Mouse (Mus musculus): ENCODE measurements at regions not wholly inside any gene's neighbourhood (a gene's known extent, or its start where the extent isn't known, plus 50 kb on each side); places are given as distances from the start of the nearest gene placed in this dataset.

DNA sequence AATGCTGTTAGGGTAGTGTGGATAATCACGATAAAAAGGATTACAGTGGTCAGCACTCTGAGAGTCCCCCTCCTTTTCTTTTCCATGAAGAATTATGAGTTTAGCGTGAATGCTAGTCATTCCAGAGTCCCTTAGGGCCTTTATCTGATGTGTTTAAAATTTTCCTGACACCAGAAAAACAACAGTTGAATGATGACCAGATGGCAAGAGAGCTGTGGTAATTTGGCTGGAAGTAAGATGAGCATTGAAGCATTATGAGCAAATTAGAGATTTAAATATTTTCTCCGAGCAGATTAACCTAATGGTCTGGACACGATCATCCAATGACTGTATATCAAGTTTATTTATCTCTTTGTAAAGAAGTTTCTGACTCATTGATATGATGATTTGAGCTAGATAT is 417.1 kb upstream of the Igbp1b start:
- H3K4me3 ChIP-seq (ENCODE audit: control insufficient read depth, low read depth, low read length), result no peak overlapping the region
- no peaks in the 10 kb centered on the region for H3K27me3 ChIP-seq (ENCODE audit: control insufficient read depth, insufficient read depth, low read length)
- no peaks in the 10 kb centered on the region for H3K36me3 ChIP-seq (ENCODE audit: control insufficient read depth, insufficient read depth, low read length)
- no peaks in the 10 kb centered on the region for H3K4me1 ChIP-seq (ENCODE audit: control insufficient read depth, insufficient read depth, low read length)
- no peak overlapping the region for H3K27ac ChIP-seq (ENCODE audit: control insufficient read depth, insufficient read depth, low read depth, low read length)
- TF ChIP-seq POLR2A (IDR thresholded peaks at IDR 0.05; ENCODE audit: control insufficient read depth, low read depth, low read length) (no peak), CTCF (IDR thresholded peaks at IDR 0.05; ENCODE audit: control insufficient read depth, insufficient read depth, insufficient replicate concordance, low read depth, low read length) (no peak)

DNA sequence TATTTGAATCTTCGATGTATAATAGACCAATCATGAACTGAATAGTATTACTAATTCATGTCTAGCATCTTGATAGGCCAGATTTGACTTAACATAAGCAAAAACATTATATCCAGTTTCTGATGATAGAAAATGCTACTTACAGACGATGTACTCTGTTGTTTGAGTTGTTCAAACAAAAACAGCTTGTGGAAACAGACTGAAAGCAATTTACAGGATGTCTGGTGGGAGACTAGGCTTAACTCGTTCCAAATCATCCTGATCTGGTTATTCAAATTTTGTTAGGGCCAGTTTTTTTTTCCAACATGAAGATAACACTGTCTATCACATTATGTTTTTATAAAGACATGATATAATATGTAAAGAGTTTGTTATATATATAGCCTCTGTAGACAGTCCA is 369.4 kb upstream of the Igbp1b start:
- Histone ChIP-seq H3K4me3 (ENCODE audit: control insufficient read depth, low read depth, low read length) (no peak overlapping the region), H3K27me3 (ENCODE audit: control insufficient read depth, insufficient read depth, low read length) (no peaks in the 10 kb centered on the region), H3K36me3 (ENCODE audit: control insufficient read depth, insufficient read depth, low read length) (no peaks in the 10 kb centered on the region), H3K4me1 (ENCODE audit: control insufficient read depth, insufficient read depth, low read length) (no peaks in the 10 kb centered on the region), H3K27ac (ENCODE audit: control insufficient read depth, insufficient read depth, low read depth, low read length) (no peak overlapping the region)
- TF ChIP-seq CTCF (IDR thresholded peaks at IDR 0.05; ENCODE audit: control insufficient read depth, insufficient read depth, insufficient replicate concordance, low read depth, low read length) (no peak), POLR2A (IDR thresholded peaks at IDR 0.05; ENCODE audit: control insufficient read depth, low read depth, low read length) (no peak)

DNA sequence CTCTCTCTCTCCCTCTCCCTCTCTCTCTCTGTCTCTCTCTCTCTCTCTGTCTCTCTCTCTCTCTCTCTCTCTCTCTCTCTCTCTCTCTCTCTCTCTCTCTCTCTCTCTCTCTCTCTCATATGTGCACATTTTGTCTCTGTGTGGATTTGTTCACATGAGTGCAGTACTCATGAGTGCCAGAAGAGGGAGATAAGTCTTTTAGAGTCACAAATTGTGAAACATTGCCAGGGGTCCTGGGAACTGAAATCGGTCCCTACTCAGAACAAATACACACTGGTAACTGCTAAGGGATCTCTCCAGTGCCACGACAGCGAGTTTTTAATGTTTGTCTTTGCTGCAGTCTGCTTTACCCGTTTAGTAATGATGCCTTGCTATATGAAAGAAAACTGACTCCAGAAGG is 356.2 kb upstream of the Igbp1b start:
- H3K4me1 ChIP-seq (ENCODE audit: control insufficient read depth, insufficient read depth, low read length), result no peaks in the 10 kb centered on the region
- H3K4me3 ChIP-seq (ENCODE audit: control insufficient read depth, low read depth, low read length), result no peak overlapping the region
- no peak overlapping the region for H3K27ac ChIP-seq (ENCODE audit: control insufficient read depth, insufficient read depth, low read depth, low read length)
- no peaks in the 10 kb centered on the region for H3K27me3 ChIP-seq (ENCODE audit: control insufficient read depth, insufficient read depth, low read length)
- H3K36me3 ChIP-seq (ENCODE audit: control insufficient read depth, insufficient read depth, low read length), result no peaks in the 10 kb centered on the region
- TF ChIP-seq POLR2A (IDR thresholded peaks at IDR 0.05; ENCODE audit: control insufficient read depth, low read depth, low read length), result no peak
- no peak for TF ChIP-seq CTCF (IDR thresholded peaks at IDR 0.05; ENCODE audit: control insufficient read depth, insufficient read depth, insufficient replicate concordance, low read depth, low read length)

DNA sequence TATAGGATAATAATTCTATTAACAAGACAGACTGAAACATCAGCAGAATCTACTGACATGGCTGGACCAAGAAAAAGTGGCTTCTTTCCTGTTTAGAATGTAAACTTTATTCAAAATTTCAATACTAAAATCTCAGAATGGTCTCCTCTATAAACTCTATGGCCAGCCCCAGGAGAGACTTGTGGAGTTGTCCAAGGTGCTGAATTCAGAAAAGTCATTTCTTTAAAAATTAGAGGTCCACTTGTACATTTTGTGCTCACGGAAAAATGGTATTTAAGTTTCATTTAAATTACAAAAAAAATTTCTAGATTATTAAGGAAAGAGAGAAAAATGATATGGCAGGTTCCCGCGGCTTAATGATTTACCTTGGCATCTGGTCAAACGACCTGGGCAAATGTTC is 352.2 kb upstream of the Igbp1b start:
- no peaks in the 10 kb centered on the region for H3K36me3 ChIP-seq (ENCODE audit: control insufficient read depth, insufficient read depth, low read length)
- no peak overlapping the region for H3K4me3 ChIP-seq (ENCODE audit: control insufficient read depth, low read depth, low read length)

More for the DNA sequence above, 352.2 kb upstream of the Igbp1b start:
- TF ChIP-seq POLR2A (IDR thresholded peaks at IDR 0.05; ENCODE audit: control insufficient read depth, low read depth, low read length) (no peak), CTCF (IDR thresholded peaks at IDR 0.05; ENCODE audit: control insufficient read depth, insufficient read depth, insufficient replicate concordance, low read depth, low read length) (no peak)
- no peak overlapping the region for H3K27ac ChIP-seq (ENCODE audit: control insufficient read depth, insufficient read depth, low read depth, low read length)
- no peaks in the 10 kb centered on the region for H3K27me3 ChIP-seq (ENCODE audit: control insufficient read depth, insufficient read depth, low read length)
- H3K4me1 ChIP-seq (ENCODE audit: control insufficient read depth, insufficient read depth, low read length), result no peaks in the 10 kb centered on the region
